Mouse (Mus musculus) heart, postnatal 0 days (tissue): ENCODE results near the gene Vwa8.

ENCODE experiments used
- CTCF ChIP-seq: IDR thresholded peaks from 2 replicates; pipeline ENCODE4 v1.5.1; 2016; ENCODE audit warnings: antibody characterized with exemption, control low read depth, low read depth
- EP300 ChIP-seq: IDR thresholded peaks from 2 replicates; pipeline ENCODE4 v1.6.1; 2016; ENCODE audit warnings: antibody characterized with exemption, low read depth

DNA sequence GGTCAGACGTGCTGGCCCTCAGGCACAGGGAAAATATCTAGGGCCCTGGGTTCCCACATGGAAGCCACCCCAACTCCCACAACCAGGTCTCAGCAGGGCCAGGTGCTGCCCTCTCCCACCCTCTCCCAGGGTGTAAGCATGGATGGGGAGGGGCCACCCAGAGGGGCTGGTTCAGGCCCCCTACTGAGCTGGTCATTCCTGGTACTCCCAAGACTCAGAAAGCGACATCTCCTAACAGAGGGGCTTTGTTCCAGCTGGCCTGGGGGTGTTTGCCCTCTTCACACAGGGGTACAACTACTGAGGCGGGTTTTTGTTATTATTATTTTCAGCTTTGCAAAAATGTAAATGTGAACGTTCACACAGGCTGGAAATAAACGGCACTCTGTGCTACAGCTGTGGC is 386.3 kb downstream of the Vwa8 start:
- TF ChIP-seq CTCF (no peak), EP300 (no peak)
